Mouse (Mus musculus) lung, embryonic 14.5 days (tissue): Measurements from ENCODE around the gene Wnt8b. TPM values are rescaled to one million over a fixed set of nuclear protein-coding genes. Genes with fewer than 3 reads are reported as not detected.

Experiments
- ATAC-seq: fragments of 200-750 bp; cut with Nextera tagmentation; 2 replicates; pipeline ENCODE4 v1.8.0; 2017; ENCODE audit warnings: mild to moderate bottlenecking, moderate TSS enrichment, moderate library complexity; ENCODE audit not compliant: insufficient read depth
- DNase-seq: peaks from one replicate; pipeline ENCODE4 v3.0.0-alpha.2; 2015
- H3K27ac ChIP-seq: fragments of 300-500 bp; sonication (generic); 2 replicates; pipeline ENCODE4 v1.5.1; 2014; ENCODE audit warnings: low read depth, mild to moderate bottlenecking, moderate library complexity
- H3K27me3 ChIP-seq: fragments of 300-500 bp; sonication (generic); 2 replicates; pipeline ENCODE4 v1.6.1; 2014; ENCODE audit warnings: low read length, control low read depth; ENCODE audit not compliant: insufficient read depth
- H3K36me3 ChIP-seq: fragments of 300-500 bp; sonication (generic); 2 replicates; pipeline ENCODE4 v1.6.1; 2014; ENCODE audit warnings: control low read depth; ENCODE audit not compliant: insufficient read depth
- H3K4me1 ChIP-seq: fragments of 300-500 bp; sonication (generic); 2 replicates; pipeline ENCODE4 v1.6.1; 2014; ENCODE audit warnings: antibody characterized with exemption, control low read depth; ENCODE audit not compliant: insufficient read depth
- H3K4me2 ChIP-seq: fragments of 300-500 bp; sonication (generic); 2 replicates; pipeline ENCODE4 v1.6.1; 2014; ENCODE audit warnings: mild to moderate bottlenecking
- H3K4me3 ChIP-seq: fragments of 300-500 bp; sonication (generic); 2 replicates; pipeline ENCODE4 v1.5.1; 2014; ENCODE audit warnings: low read depth, low read length
- H3K9ac ChIP-seq: fragments of 300-500 bp; sonication (generic); 2 replicates; pipeline ENCODE4 v1.6.1; 2014
- H3K9me3 ChIP-seq: fragments of 300-500 bp; sonication (generic); 2 replicates; pipeline ENCODE4 v1.6.1; 2016; ENCODE audit warnings: low read depth, low read length, control low read depth
- CTCF ChIP-seq: IDR thresholded peaks from 2 replicates; pipeline ENCODE4 v1.5.1; 2016; ENCODE audit warnings: antibody characterized with exemption, low read depth
- WGBS: fragments of 180-500 bp; shearing (Covaris S2); extraction: QIAGEN DNeasy Blood & Tissue Kit; methylation state at CpG from one replicate; pipeline ENCODE4 v1.1.7; 2014; 5-methylcytosine and 5-hydroxymethylcytosine counted together
- polyA plus RNA-seq: library from polyadenylated mRNA; unstranded; fragments of >200 nt; fragmentation: Nextera tagmentation; extraction: Ambion mirVana; gene quantifications from 2 replicates; pipeline ENCODE4 v1.2.1, GENCODE M21; 2014

Gene Wnt8b
- polyA plus RNA-seq, 1 experiment from 2014 or later = not detected

DNA sequence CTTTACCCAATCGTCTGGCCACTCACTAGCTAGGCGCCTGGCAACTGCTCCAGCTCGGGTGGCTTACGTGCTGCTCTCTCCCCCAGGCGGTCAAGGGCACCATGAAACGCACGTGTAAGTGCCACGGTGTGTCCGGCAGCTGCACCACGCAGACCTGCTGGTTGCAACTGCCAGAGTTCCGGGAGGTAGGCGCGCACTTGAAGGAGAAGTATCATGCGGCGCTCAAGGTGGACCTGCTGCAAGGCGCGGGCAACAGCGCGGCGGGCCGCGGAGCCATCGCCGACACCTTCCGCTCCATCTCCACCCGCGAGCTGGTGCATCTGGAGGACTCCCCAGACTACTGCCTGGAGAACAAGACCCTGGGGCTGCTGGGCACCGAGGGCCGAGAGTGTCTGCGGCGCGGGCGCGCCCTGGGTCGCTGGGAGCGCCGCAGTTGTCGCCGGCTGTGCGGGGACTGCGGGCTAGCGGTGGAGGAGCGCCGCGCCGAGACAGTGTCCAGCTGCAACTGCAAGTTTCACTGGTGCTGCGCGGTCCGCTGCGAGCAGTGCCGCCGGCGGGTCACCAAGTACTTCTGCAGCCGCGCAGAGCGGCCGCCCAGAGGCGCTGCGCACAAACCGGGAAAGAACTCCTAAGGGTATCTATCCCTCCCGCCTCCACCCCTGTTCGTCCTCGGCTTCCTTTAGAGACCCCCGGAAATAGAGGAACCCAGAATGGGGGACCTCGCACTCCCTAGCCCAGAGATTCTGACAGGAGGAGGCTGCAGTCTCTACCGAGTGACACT is 18.4 kb downstream of the Wnt8b start:
- no peak overlapping the region for H3K27ac ChIP-seq
- TF ChIP-seq CTCF = 0 out of 2 replicates have a peak, but pooled peaks have one; percentile 7
- no peaks in the 10 kb centered on the region for H3K36me3 ChIP-seq
- peak overlapping the region; percentile 46 for H3K4me3 ChIP-seq
- peaks cover 62% of the 10 kb centered on the region for H3K27me3 ChIP-seq
- DNase-seq (peak; percentile 73), ATAC-seq (peak; percentile 61)
- H3K9ac ChIP-seq = no peak overlapping the region; the same call in 1 of the 2 replicates
- under 1% methylated on average over 66 of the region's 66 CpGs for WGBS
- peak overlapping the region; percentile 86 for H3K4me2 ChIP-seq
- no peaks in the 10 kb centered on the region for H3K9me3 ChIP-seq
- H3K4me1 ChIP-seq = peaks cover 21% of the 10 kb centered on the region

DNA sequence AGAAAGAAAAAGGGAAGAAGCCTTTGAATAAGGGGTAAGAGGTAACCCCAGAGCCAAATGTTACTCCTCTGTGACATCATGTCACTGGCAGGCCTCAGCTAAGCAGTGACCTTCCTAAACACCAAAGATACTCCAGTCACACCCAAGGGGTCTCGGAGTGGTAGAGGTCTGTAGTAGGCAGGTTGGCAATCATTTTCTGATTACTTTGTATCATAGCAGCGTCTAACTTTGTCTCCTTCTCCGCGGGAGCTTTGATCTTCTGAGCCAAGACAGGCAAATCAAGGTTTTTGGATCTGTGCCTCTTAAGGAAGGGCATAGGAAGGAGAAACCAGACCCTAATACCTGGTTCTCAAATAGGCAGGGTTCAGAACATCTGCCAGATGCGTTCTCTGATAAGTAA is 19.3 kb downstream of the Wnt8b start:
- DNase-seq (no peak), ATAC-seq (no peak)
- no peaks in the 10 kb centered on the region for H3K9me3 ChIP-seq
- H3K27me3 ChIP-seq = peaks cover 59% of the 10 kb centered on the region
- H3K27ac ChIP-seq = no peak overlapping the region
- H3K4me3 ChIP-seq = no peak overlapping the region
- no peak overlapping the region for H3K4me2 ChIP-seq
- H3K36me3 ChIP-seq = no peaks in the 10 kb centered on the region
- 40% methylated on average over 5 of the region's 5 CpGs for WGBS
- H3K9ac ChIP-seq = no peak overlapping the region
- TF ChIP-seq CTCF = no peak
- peaks cover 24% of the 10 kb centered on the region for H3K4me1 ChIP-seq

DNA sequence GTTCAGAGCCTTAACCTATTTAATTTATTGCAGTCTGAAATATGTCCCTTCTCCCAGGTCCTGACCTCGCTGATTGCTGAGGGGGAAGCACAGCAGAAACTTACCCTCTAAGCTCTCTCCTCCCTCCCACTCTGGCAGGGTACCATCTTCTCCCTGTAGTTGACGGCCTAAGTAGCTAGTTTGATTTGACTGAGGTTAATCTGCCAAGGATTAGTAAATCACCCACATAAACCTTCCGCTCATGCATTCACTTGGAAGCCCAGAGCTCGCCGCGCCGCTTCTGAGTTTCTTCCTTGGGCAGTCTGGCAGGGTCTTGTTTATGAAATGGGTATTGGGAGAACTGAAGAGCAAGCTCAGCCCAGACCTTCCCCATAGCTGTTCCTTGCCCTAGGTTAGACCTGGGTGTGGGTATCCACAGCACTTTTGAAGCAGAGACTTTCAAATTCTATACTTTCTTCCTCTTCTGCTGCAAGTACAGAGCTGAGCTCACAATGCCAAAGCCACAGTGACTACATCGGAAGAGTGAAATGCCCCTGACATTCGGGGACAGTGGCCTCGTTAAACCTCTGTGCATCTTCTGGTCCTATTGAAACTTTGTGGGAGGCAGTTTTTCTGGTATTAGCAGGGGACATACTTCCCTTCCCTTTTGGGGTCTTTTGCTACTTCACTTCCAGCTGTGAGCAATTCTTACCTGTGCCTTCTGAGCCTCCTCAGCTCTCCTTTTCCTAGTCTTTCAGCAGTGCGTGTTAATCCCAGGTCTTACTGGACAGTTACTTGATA is 20.0 kb downstream of the Wnt8b start:
- Histone ChIP-seq H3K36me3 (no peaks in the 10 kb centered on the region), H3K9ac (no peak overlapping the region), H3K4me3 (no peak overlapping the region), H3K27ac (no peak overlapping the region), H3K9me3 (no peaks in the 10 kb centered on the region), H3K27me3 (peaks cover 59% of the 10 kb centered on the region), H3K4me2 (no peak overlapping the region), H3K4me1 (peaks cover 24% of the 10 kb centered on the region)
- ATAC-seq (no peak), DNase-seq (no peak)
- WGBS = 34% methylated on average over 11 of the region's 11 CpGs
- TF ChIP-seq CTCF = no peak

GRCm38 (mm10) chr19:44513921-44514482 is 20.7 kb downstream of the Wnt8b start:
- Histone ChIP-seq H3K36me3 (no peaks in the 10 kb centered on the region), H3K9ac (no peak overlapping the region), H3K27ac (no peak overlapping the region), H3K27me3 (peaks cover 53% of the 10 kb centered on the region), H3K4me1 (peaks cover 24% of the 10 kb centered on the region), H3K4me3 (no peak overlapping the region), H3K9me3 (no peaks in the 10 kb centered on the region), H3K4me2 (no peak overlapping the region)
- TF ChIP-seq CTCF = no peak
- WGBS = 24% methylated on average over 7 of the region's 7 CpGs
- DNase-seq (no peak), ATAC-seq (no peak)

DNA sequence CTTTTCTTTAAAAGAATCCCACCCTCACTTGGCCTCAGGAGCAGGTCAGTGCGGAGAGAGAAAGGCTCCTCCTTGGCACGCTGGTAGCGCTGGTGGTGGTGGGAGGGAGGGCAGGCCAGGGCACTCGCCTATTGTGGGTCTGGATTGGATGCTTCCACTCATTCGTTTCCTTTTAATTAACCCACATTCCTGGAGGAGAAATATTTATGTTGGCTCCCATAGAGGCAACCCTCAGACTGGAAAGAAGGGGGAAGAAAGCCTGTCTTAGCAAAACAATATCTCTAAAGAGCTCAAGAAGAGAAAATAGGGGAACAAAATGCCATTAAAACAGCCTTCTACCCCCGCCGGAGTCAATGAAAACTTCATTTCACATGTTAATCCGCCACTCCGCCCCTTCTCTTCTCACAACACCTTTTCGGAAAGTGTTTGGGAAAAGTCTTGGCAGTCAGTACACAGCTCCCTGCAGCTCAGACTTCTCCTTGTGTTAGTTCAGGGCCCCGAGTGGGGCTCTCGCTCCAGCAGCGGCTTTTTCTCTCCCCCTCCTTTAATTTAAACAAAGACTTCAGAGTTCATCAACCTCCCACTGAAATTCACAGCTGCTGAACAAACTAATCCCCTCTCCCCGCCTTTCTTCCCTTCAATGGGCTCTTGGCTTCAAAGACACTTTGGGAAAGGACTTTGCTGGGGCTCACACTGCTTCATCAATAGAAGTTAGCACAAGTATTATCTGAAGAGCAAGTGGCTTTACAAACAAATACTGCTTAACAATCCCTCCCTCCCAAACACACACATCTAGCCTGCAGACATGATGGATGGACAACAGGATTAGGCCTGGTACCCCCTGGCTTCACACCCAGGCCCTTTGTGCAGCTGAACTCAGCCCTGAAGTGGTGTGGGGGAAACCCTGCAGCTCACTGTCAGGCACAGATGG is 21.5 kb downstream of the Wnt8b start:
- WGBS = 8% methylated on average over 14 of the region's 14 CpGs
- DNase-seq (peak; percentile 76), ATAC-seq (peak; percentile 22; the same call in 1 of the 2 replicates)
- TF ChIP-seq CTCF = 0 out of 2 replicates have a peak, but pooled peaks have one; percentile 22
- no peaks in the 10 kb centered on the region for H3K36me3 ChIP-seq
- peaks cover 24% of the 10 kb centered on the region for H3K4me1 ChIP-seq
- no peak overlapping the region for H3K9ac ChIP-seq
- peaks cover 47% of the 10 kb centered on the region for H3K27me3 ChIP-seq
- H3K4me3 ChIP-seq = no peak overlapping the region
- H3K4me2 ChIP-seq = peak overlapping the region; percentile 20; the same call in 1 of the 2 replicates
- H3K9me3 ChIP-seq = no peaks in the 10 kb centered on the region
- H3K27ac ChIP-seq = no peak overlapping the region

- H3K27ac ChIP-seq = no peak overlapping the region
- peaks cover 27% of the 10 kb centered on the region for H3K4me1 ChIP-seq
- DNase-seq (no peak), ATAC-seq (no peak)
- H3K9ac ChIP-seq = no peak overlapping the region
- no peak for TF ChIP-seq CTCF
- H3K27me3 ChIP-seq = peaks cover 37% of the 10 kb centered on the region
- no peak overlapping the region for H3K4me3 ChIP-seq
- no peaks in the 10 kb centered on the region for H3K9me3 ChIP-seq
- H3K36me3 ChIP-seq = no peaks in the 10 kb centered on the region
- WGBS = 45% methylated on average over 6 of the region's 6 CpGs
- no peak overlapping the region for H3K4me2 ChIP-seq
These were observed 22.5 kb downstream of the Wnt8b start for GRCm38 (mm10) chr19:44515769-44516168.
